Mouse (Mus musculus): ENCODE measurements around the gene Dmrtb1. TPM values are rescaled to one million over a fixed set of nuclear protein-coding genes. Genes with fewer than 3 reads are reported as not detected.

Gene Dmrtb1
- polyA plus RNA-seq (2011; ENCODE audit: insufficient read depth, insufficient read length, low read depth, missing spikeins), result 1.6 and 2.4 TPM in 2 replicates

GRCm38 (mm10) chr4:107684130-107684529, at the start of gene Dmrtb1:
TSS of gene Dmrtb1 (minus strand) at chr4:107684230.
- H3K9me3 ChIP-seq (replicated peaks; ENCODE audit: control insufficient read depth, insufficient read depth, low read length, poor library complexity, severe bottlenecking), result no peaks in the 10 kb centered on the region
- TF ChIP-seq POLR2A (IDR thresholded peaks at IDR 0.05; ENCODE audit: insufficient read depth, low read length), result no peak
- TF ChIP-seq EP300 (IDR thresholded peaks at IDR 0.05; ENCODE audit: insufficient read depth, low read depth, low read length), result no peak
- no peak for TF ChIP-seq CTCF (IDR thresholded peaks at IDR 0.05; ENCODE audit: low read depth, low read length)
- H3K4me3 ChIP-seq (ENCODE audit: low read depth, low read length), result peak within 1 kb of the TSS; percentile 25
- peak within 1 kb of the TSS; percentile 53 for H3K9ac ChIP-seq (ENCODE audit: low read depth, poor library complexity, severe bottlenecking)
- no peak within 1 kb of the TSS for H3K27ac ChIP-seq (ENCODE audit: insufficient read depth, low read length)
- no peaks in the 10 kb centered on the region for H3K36me3 ChIP-seq (ENCODE audit: control insufficient read depth, insufficient read depth, low read length, poor library complexity, severe bottlenecking)
- H3K4me1 ChIP-seq (ENCODE audit: control insufficient read depth, insufficient read depth, low read length), result no peaks in the 10 kb centered on the region
- peaks cover 3% of the 10 kb centered on the region for H3K27me3 ChIP-seq (ENCODE audit: control insufficient read depth, insufficient read depth, low read length, poor library complexity, severe bottlenecking)

GRCm38 (mm10) chr4:107733603-107734002, 49.6 kb upstream of the Dmrtb1 start:
- H3K27ac ChIP-seq (ENCODE audit: insufficient read depth, low read length), result no peak overlapping the region
- H3K4me3 ChIP-seq (ENCODE audit: low read depth, low read length), result no peak overlapping the region
- H3K27me3 ChIP-seq (ENCODE audit: control insufficient read depth, insufficient read depth, low read length, poor library complexity, severe bottlenecking), result no peaks in the 10 kb centered on the region
- H3K9ac ChIP-seq (ENCODE audit: low read depth, poor library complexity, severe bottlenecking), result no peak overlapping the region
- H3K36me3 ChIP-seq (ENCODE audit: control insufficient read depth, insufficient read depth, low read length, poor library complexity, severe bottlenecking), result no peaks in the 10 kb centered on the region
- H3K9me3 ChIP-seq (replicated peaks; ENCODE audit: control insufficient read depth, insufficient read depth, low read length, poor library complexity, severe bottlenecking), result no peaks in the 10 kb centered on the region
- peaks cover 3% of the 10 kb centered on the region for H3K4me1 ChIP-seq (ENCODE audit: control insufficient read depth, insufficient read depth, low read length)
- TF ChIP-seq POLR2A (IDR thresholded peaks at IDR 0.05; ENCODE audit: insufficient read depth, low read length) (no peak), CTCF (IDR thresholded peaks at IDR 0.05; ENCODE audit: low read depth, low read length) (no peak), EP300 (IDR thresholded peaks at IDR 0.05; ENCODE audit: insufficient read depth, low read depth, low read length) (no peak)

- Histone ChIP-seq H3K9ac (ENCODE audit: low read depth, poor library complexity, severe bottlenecking) (no peak overlapping the region), H3K9me3 (replicated peaks; ENCODE audit: control insufficient read depth, insufficient read depth, low read length, poor library complexity, severe bottlenecking) (no peaks in the 10 kb centered on the region), H3K27ac (ENCODE audit: insufficient read depth, low read length) (no peak overlapping the region), H3K4me3 (ENCODE audit: low read depth, low read length) (no peak overlapping the region), H3K27me3 (ENCODE audit: control insufficient read depth, insufficient read depth, low read length, poor library complexity, severe bottlenecking) (no peaks in the 10 kb centered on the region), H3K4me1 (ENCODE audit: control insufficient read depth, insufficient read depth, low read length) (peaks cover 3% of the 10 kb centered on the region), H3K36me3 (ENCODE audit: control insufficient read depth, insufficient read depth, low read length, poor library complexity, severe bottlenecking) (no peaks in the 10 kb centered on the region)
- TF ChIP-seq CTCF (IDR thresholded peaks at IDR 0.05; ENCODE audit: low read depth, low read length) (no peak), EP300 (IDR thresholded peaks at IDR 0.05; ENCODE audit: insufficient read depth, low read depth, low read length) (no peak), POLR2A (IDR thresholded peaks at IDR 0.05; ENCODE audit: insufficient read depth, low read length) (no peak)
These were observed 48.6 kb upstream of the Dmrtb1 start for GRCm38 (mm10) chr4:107732624-107733023.

- Histone ChIP-seq H3K9ac (ENCODE audit: low read depth, poor library complexity, severe bottlenecking) (no peak overlapping the region), H3K4me1 (ENCODE audit: control insufficient read depth, insufficient read depth, low read length) (peaks cover 3% of the 10 kb centered on the region), H3K27me3 (ENCODE audit: control insufficient read depth, insufficient read depth, low read length, poor library complexity, severe bottlenecking) (no peaks in the 10 kb centered on the region), H3K27ac (ENCODE audit: insufficient read depth, low read length) (no peak overlapping the region), H3K4me3 (ENCODE audit: low read depth, low read length) (no peak overlapping the region), H3K36me3 (ENCODE audit: control insufficient read depth, insufficient read depth, low read length, poor library complexity, severe bottlenecking) (no peaks in the 10 kb centered on the region), H3K9me3 (replicated peaks; ENCODE audit: control insufficient read depth, insufficient read depth, low read length, poor library complexity, severe bottlenecking) (no peaks in the 10 kb centered on the region)
- TF ChIP-seq CTCF (IDR thresholded peaks at IDR 0.05; ENCODE audit: low read depth, low read length) (no peak), EP300 (IDR thresholded peaks at IDR 0.05; ENCODE audit: insufficient read depth, low read depth, low read length) (no peak), POLR2A (IDR thresholded peaks at IDR 0.05; ENCODE audit: insufficient read depth, low read length) (no peak)
These were observed 48.2 kb upstream of the Dmrtb1 start for GRCm38 (mm10) chr4:107732182-107732581.

- H3K4me3 ChIP-seq (ENCODE audit: low read depth, low read length), result no peak overlapping the region
- no peak overlapping the region for H3K27ac ChIP-seq (ENCODE audit: insufficient read depth, low read length)
- no peak overlapping the region for H3K9ac ChIP-seq (ENCODE audit: low read depth, poor library complexity, severe bottlenecking)
- H3K4me1 ChIP-seq (ENCODE audit: control insufficient read depth, insufficient read depth, low read length), result peaks cover 3% of the 10 kb centered on the region
- no peaks in the 10 kb centered on the region for H3K9me3 ChIP-seq (replicated peaks; ENCODE audit: control insufficient read depth, insufficient read depth, low read length, poor library complexity, severe bottlenecking)
- TF ChIP-seq CTCF (IDR thresholded peaks at IDR 0.05; ENCODE audit: low read depth, low read length) (no peak), POLR2A (IDR thresholded peaks at IDR 0.05; ENCODE audit: insufficient read depth, low read length) (no peak), EP300 (IDR thresholded peaks at IDR 0.05; ENCODE audit: insufficient read depth, low read depth, low read length) (no peak)
- H3K36me3 ChIP-seq (ENCODE audit: control insufficient read depth, insufficient read depth, low read length, poor library complexity, severe bottlenecking), result no peaks in the 10 kb centered on the region
- no peaks in the 10 kb centered on the region for H3K27me3 ChIP-seq (ENCODE audit: control insufficient read depth, insufficient read depth, low read length, poor library complexity, severe bottlenecking)
These were observed 47.0 kb upstream of the Dmrtb1 start for GRCm38 (mm10) chr4:107731088-107731465.

- no peaks in the 10 kb centered on the region for H3K27me3 ChIP-seq (ENCODE audit: control insufficient read depth, insufficient read depth, low read length, poor library complexity, severe bottlenecking)
- no peaks in the 10 kb centered on the region for H3K36me3 ChIP-seq (ENCODE audit: control insufficient read depth, insufficient read depth, low read length, poor library complexity, severe bottlenecking)
- H3K27ac ChIP-seq (ENCODE audit: insufficient read depth, low read length), result no peak overlapping the region
- H3K4me1 ChIP-seq (ENCODE audit: control insufficient read depth, insufficient read depth, low read length), result peaks cover 3% of the 10 kb centered on the region
- TF ChIP-seq EP300 (IDR thresholded peaks at IDR 0.05; ENCODE audit: insufficient read depth, low read depth, low read length) (no peak), CTCF (IDR thresholded peaks at IDR 0.05; ENCODE audit: low read depth, low read length) (no peak), POLR2A (IDR thresholded peaks at IDR 0.05; ENCODE audit: insufficient read depth, low read length) (no peak)
- no peak overlapping the region for H3K4me3 ChIP-seq (ENCODE audit: low read depth, low read length)
- H3K9me3 ChIP-seq (replicated peaks; ENCODE audit: control insufficient read depth, insufficient read depth, low read length, poor library complexity, severe bottlenecking), result no peaks in the 10 kb centered on the region
- no peak overlapping the region for H3K9ac ChIP-seq (ENCODE audit: low read depth, poor library complexity, severe bottlenecking)
These were observed 46.5 kb upstream of the Dmrtb1 start for GRCm38 (mm10) chr4:107730391-107731087.

All from ES-Bruce4 (cell line).